Mouse (Mus musculus) liver, embryonic 16.5 days (tissue): ENCODE data around the gene Thada. TPM values are rescaled to one million over a fixed set of nuclear protein-coding genes. Genes with fewer than 3 reads are reported as not detected.
A peak's percentile ranks its signal among the peaks of the same experiment; 100 is the strongest.

Source experiments
- ATAC-seq: fragments of 200-750 bp; cut with Nextera tagmentation; 2 replicates; pipeline ENCODE4 v1.8.0; 2017; ENCODE audit warnings: low read depth, mild to moderate bottlenecking, moderate number of reproducible peaks, moderate library complexity
- H3K27ac ChIP-seq: fragments of 300-500 bp; sonication (generic); 2 replicates; pipeline ENCODE4 v1.5.1; 2014; ENCODE audit warnings: mild to moderate bottlenecking, low read length
- H3K27me3 ChIP-seq: fragments of 300-500 bp; sonication (generic); 2 replicates; pipeline ENCODE4 v1.6.1; 2014; ENCODE audit warnings: low read depth, low read length, mixed read lengths; ENCODE audit not compliant: control insufficient read depth, insufficient read depth
- H3K36me3 ChIP-seq: fragments of 300-500 bp; sonication (generic); 2 replicates; pipeline ENCODE4 v1.6.1; 2014; ENCODE audit warnings: mild to moderate bottlenecking; ENCODE audit not compliant: control insufficient read depth, insufficient read depth
- H3K4me1 ChIP-seq: fragments of 300-500 bp; sonication (generic); 2 replicates; pipeline ENCODE4 v1.6.1; 2014; ENCODE audit warnings: low read depth, low read length, mixed read lengths; ENCODE audit not compliant: control insufficient read depth
- H3K4me2 ChIP-seq: fragments of 300-500 bp; sonication (generic); 2 replicates; pipeline ENCODE4 v1.6.1; 2014; ENCODE audit warnings: low read depth, low read length, mixed read lengths
- H3K4me3 ChIP-seq: fragments of 300-500 bp; sonication (generic); 2 replicates; pipeline ENCODE4 v1.5.1; 2014; ENCODE audit warnings: low read depth, mild to moderate bottlenecking, low read length
- H3K9ac ChIP-seq: fragments of 300-500 bp; sonication (generic); 2 replicates; pipeline ENCODE4 v1.6.1; 2014; ENCODE audit warnings: low read depth, low read length
- H3K9me3 ChIP-seq: fragments of 300-500 bp; sonication (generic); replicated peaks from 2 replicates; pipeline ENCODE4 v1.6.1; 2016; ENCODE audit warnings: low read length; ENCODE audit not compliant: control insufficient read depth
- WGBS: fragments of 180-500 bp; shearing (Covaris S2); extraction: QIAGEN DNeasy Blood & Tissue Kit; methylation state at CpG from one replicate; pipeline ENCODE4 v1.1.7; 2014; ENCODE audit not compliant: insufficient replicate concordance; 5-methylcytosine and 5-hydroxymethylcytosine counted together
- polyA plus RNA-seq: library from polyadenylated mRNA; unstranded; fragments of >200 nt; fragmentation: Nextera tagmentation; extraction: Ambion mirVana; gene quantifications from 2 replicates; pipeline ENCODE4 v1.2.1, GENCODE M21; 2015

The Thada gene
- polyA plus RNA-seq, 1 experiment from 2014 or later = 2.2 TPM

GRCm38 (mm10) chr17:84422001-84422785 lies 43.8 kb downstream of the Thada start:
- H3K4me3 ChIP-seq = no peak overlapping the region
- peaks cover 7% of the 10 kb centered on the region; the same call in 1 of the 2 replicates for H3K36me3 ChIP-seq
- no peak overlapping the region for H3K9ac ChIP-seq
- 77% methylated on average over 4 of the region's 4 CpGs for WGBS
- no peak for ATAC-seq
- no peaks in the 10 kb centered on the region for H3K9me3 ChIP-seq
- no peaks in the 10 kb centered on the region for H3K27me3 ChIP-seq
- H3K27ac ChIP-seq = no peak overlapping the region
- no peaks in the 10 kb centered on the region for H3K4me1 ChIP-seq
- no peak overlapping the region for H3K4me2 ChIP-seq

DNA sequence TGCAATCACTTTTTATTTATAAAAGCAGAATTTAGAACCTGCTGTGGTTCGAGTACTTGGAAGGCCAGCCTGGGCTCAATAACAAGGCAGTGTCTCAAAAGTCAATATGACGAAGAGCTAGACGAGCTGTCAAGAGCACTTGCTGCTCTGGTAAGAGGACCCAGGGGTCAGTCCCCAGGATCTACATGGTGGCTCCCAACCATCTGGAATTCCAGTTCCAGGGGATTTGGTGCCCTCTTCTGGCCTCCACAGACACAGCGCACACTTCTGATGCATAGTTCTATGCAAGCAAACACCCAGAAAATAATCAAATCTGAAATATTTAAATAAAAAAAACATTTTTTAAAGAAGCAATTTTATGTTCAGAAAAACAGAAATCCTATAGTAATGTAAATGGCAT lies 45.0 kb downstream of the Thada start:
- no peak for ATAC-seq
- Histone ChIP-seq H3K27ac (no peak overlapping the region), H3K9ac (no peak overlapping the region), H3K4me3 (no peak overlapping the region), H3K4me2 (no peak overlapping the region), H3K4me1 (no peaks in the 10 kb centered on the region), H3K27me3 (no peaks in the 10 kb centered on the region), H3K36me3 (peaks cover 5% of the 10 kb centered on the region; the same call in 1 of the 2 replicates), H3K9me3 (no peaks in the 10 kb centered on the region)
- 85% methylated on average over 4 of the region's 4 CpGs for WGBS

- no peaks in the 10 kb centered on the region for H3K27me3 ChIP-seq
- no peak overlapping the region for H3K9ac ChIP-seq
- no peak overlapping the region for H3K4me3 ChIP-seq
- no peak overlapping the region for H3K4me2 ChIP-seq
- H3K36me3 ChIP-seq = no peaks in the 10 kb centered on the region; the same call in 1 of the 2 replicates
- H3K4me1 ChIP-seq = no peaks in the 10 kb centered on the region
- 74% methylated on average over 3 of the region's 3 CpGs for WGBS
- no peaks in the 10 kb centered on the region for H3K9me3 ChIP-seq
- no peak overlapping the region for H3K27ac ChIP-seq
- no peak for ATAC-seq
These were observed 45.7 kb downstream of the Thada start for GRCm38 (mm10) chr17:84420276-84420639.

GRCm38 (mm10) chr17:84419326-84420275 lies 46.4 kb downstream of the Thada start:
- Histone ChIP-seq H3K36me3 (no peaks in the 10 kb centered on the region; the same call in 1 of the 2 replicates), H3K4me3 (no peak overlapping the region), H3K9me3 (no peaks in the 10 kb centered on the region), H3K4me2 (no peak overlapping the region), H3K27me3 (no peaks in the 10 kb centered on the region), H3K27ac (no peak overlapping the region), H3K9ac (no peak overlapping the region), H3K4me1 (no peaks in the 10 kb centered on the region)
- WGBS = 46% methylated on average over 11 of the region's 11 CpGs
- ATAC-seq = peak; percentile 48; the same call in 1 of the 2 replicates

DNA sequence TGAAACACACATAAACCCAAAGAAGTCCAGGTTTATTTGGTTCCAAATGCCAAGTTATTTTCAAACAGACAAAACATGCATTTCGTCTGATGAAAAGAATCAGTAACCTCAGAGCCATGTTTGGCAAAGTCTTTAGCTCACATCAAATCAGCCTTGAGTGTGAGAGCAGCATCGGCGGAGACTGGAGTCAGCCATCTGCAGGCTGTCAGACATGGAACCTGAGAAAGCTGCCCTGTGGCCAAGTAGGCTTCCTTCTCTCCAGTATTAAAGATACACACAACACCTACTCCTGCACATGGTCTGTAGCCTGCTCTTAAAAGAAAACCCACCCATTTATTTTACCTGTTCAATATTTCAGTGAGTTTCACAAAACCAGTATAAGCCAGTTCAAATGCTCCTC lies 50.1 kb downstream of the Thada start:
- Histone ChIP-seq H3K36me3 (no peaks in the 10 kb centered on the region), H3K4me2 (no peak overlapping the region)
- ATAC-seq = no peak

DNA sequence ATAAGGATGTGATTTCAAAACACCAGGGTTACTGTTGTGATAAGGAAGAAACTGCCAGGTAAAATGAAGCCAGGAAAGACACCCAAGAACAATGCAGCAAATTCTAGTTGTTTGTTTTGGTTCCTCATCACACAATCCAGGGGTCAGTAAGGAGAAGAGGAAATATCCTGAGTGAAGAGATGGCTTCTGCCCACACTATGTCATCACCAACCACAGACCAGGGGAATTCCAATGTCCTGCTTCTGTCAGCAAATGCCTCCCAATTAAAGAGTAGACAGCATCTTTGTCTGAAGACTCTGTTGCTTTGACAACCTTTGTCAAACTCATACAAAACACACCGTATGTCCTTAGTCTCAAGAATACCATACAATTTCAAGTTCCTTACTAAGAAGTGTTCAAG lies 57.3 kb downstream of the Thada start:
- 67% methylated on average over 1 of the region's 1 CpGs for WGBS
- H3K36me3 ChIP-seq = no peaks in the 10 kb centered on the region
- no peak overlapping the region for H3K4me3 ChIP-seq
- H3K27me3 ChIP-seq = no peaks in the 10 kb centered on the region
- no peak overlapping the region for H3K9ac ChIP-seq
- H3K4me1 ChIP-seq = no peaks in the 10 kb centered on the region
- H3K4me2 ChIP-seq = no peak overlapping the region
- ATAC-seq = no peak
- no peak overlapping the region for H3K27ac ChIP-seq
- H3K9me3 ChIP-seq = no peaks in the 10 kb centered on the region

More for the DNA sequence above, 50.1 kb downstream of the Thada start:
- Histone ChIP-seq H3K4me1 (no peaks in the 10 kb centered on the region), H3K9me3 (no peaks in the 10 kb centered on the region), H3K27me3 (no peaks in the 10 kb centered on the region), H3K4me3 (no peak overlapping the region), H3K9ac (no peak overlapping the region), H3K27ac (no peak overlapping the region)
- WGBS = 82% methylated on average over 3 of the region's 3 CpGs

- H3K9ac ChIP-seq = no peak overlapping the region
- no peaks in the 10 kb centered on the region for H3K27me3 ChIP-seq
- ATAC-seq = no peak
- no peak overlapping the region for H3K27ac ChIP-seq
- H3K36me3 ChIP-seq = no peaks in the 10 kb centered on the region
- H3K4me2 ChIP-seq = no peak overlapping the region
- 70% methylated on average over 6 of the region's 6 CpGs for WGBS
- H3K4me3 ChIP-seq = no peak overlapping the region
- no peaks in the 10 kb centered on the region for H3K9me3 ChIP-seq
- no peaks in the 10 kb centered on the region for H3K4me1 ChIP-seq
These were observed 60.4 kb downstream of the Thada start for GRCm38 (mm10) chr17:84405616-84406015.

DNA sequence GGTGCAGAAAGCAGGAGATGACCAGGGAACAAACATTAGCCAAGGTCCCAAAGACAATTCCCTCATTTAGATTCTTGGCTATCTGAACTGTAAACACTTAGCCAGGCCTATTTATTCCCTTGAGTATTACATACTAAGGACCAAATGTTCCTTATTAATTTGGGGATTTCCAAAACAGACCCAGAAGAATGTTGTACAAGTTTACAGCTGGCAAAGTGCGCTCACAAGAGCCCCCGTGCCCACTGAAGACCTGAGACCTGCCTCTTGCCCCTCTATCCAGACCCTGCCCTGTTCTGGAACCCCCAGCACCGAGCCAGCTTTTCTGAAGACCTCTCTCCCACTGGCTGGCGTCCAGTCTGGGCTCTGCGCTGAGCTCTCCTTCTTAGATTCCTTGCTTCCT lies 64.2 kb downstream of the Thada start:
- 72% methylated on average over 5 of the region's 5 CpGs for WGBS
- H3K4me1 ChIP-seq = no peaks in the 10 kb centered on the region
- no peaks in the 10 kb centered on the region for H3K9me3 ChIP-seq
- no peak overlapping the region for H3K4me3 ChIP-seq
- H3K27me3 ChIP-seq = no peaks in the 10 kb centered on the region
- H3K4me2 ChIP-seq = no peak overlapping the region
- ATAC-seq = no peak
- H3K9ac ChIP-seq = no peak overlapping the region
- H3K36me3 ChIP-seq = no peaks in the 10 kb centered on the region
- H3K27ac ChIP-seq = no peak overlapping the region

DNA sequence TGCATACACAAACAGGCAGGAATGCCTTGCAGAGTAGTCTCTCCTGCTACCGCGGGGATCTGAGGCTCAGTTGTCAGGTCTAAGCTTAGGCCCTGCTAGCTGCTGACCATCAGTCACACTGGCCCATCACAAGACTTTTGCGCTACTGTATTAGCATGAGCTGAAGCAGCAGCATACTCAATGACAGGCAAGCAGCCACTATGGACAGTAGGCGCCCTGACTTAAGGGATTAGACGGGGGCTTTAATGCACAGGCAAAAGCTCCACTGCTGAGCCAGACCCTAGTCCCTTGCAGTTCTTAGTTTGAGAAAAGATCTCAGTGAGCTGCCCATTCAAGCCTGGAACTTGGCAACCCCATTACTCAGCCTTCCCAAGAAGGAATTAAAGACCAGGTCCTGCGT lies 66.6 kb downstream of the Thada start:
- 81% methylated on average over 6 of the region's 6 CpGs for WGBS
- H3K9ac ChIP-seq = no peak overlapping the region
- H3K36me3 ChIP-seq = no peaks in the 10 kb centered on the region
- H3K4me2 ChIP-seq = no peak overlapping the region
- no peaks in the 10 kb centered on the region for H3K27me3 ChIP-seq
- no peaks in the 10 kb centered on the region for H3K9me3 ChIP-seq
- ATAC-seq = no peak
- H3K4me3 ChIP-seq = no peak overlapping the region
- no peak overlapping the region for H3K27ac ChIP-seq
- H3K4me1 ChIP-seq = no peaks in the 10 kb centered on the region
